Mouse (Mus musculus) brain, embryonic 14.5 days (tissue): ENCODE measurements at regions not wholly inside any gene's neighbourhood (a gene's known extent, or its start where the extent isn't known, plus 50 kb on each side); places are given as distances from the start of the nearest gene placed in this dataset.

Experiments
- CTCF ChIP-seq: fragments of 200-500 bp; IDR thresholded peaks from 2 replicates; pipeline ENCODE4 v1.5.1; 2012; ENCODE audit warnings: inconsistent platforms, mild to moderate bottlenecking, moderate library complexity, borderline replicate concordance; ENCODE audit not compliant: insufficient read depth, insufficient read length; ENCODE audit errors: extremely low read depth
- POLR2A ChIP-seq: fragments of 200-500 bp; IDR thresholded peaks from 2 replicates; pipeline ENCODE4 v1.6.1; 2012; ENCODE audit warnings: mild to moderate bottlenecking, inconsistent platforms, borderline replicate concordance; ENCODE audit not compliant: poor library complexity, insufficient read depth, insufficient read length, severe bottlenecking; ENCODE audit errors: extremely low read depth

DNA sequence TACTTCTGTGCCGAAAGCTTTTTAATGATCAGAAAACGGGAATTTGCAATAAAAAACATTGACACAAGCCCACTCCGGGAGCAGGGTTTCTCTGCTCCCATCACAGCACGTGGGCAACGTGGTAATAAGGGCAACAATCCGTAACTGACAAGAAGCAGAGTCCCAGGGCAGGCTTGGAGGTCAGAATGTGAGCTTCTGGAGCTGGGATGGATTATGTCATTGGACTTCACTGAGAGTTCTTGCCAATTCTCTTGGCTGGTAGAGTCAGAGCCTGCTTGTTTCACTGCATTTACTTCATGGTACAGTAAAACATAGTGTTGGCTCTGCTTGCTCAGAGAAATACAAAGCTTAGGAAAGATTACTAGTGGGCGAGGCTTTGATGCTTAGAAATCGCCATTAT, 252.7 kb downstream of the Lmo4 start:
- TF ChIP-seq CTCF (no peak), POLR2A (no peak)
